Mouse (Mus musculus): ENCODE results near the gene Zc3h10.

DNA sequence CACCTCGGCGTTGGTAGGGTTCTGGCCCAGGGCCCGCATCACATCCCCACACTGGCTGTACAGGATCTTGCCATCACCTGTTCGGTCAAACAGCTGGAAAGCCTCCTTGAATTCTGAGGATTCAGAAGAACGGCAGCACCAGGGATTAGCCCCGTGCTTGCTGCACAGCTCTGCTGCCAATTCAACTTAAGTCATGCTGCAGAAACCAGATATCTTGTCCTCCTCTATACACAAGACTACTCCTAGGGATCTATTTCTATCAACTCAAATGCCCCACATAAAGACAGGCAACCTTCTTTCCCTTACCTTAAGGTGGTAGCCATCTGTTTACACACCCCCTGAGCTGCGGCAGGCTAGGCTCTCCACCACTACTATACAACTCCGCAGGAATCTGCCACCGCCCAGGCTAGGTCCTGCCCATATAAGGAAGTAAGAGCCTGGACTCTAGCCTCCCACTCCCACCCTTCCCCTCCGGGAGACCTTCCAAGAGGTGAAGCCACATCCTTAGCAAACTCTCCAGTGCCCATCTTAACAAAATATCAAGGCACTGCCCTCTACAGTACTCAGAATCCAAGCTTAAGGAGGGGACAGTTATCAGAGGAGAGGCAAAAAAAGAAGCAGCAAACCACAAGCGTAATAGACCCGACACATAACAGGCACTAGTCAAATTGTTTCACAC, 54.8 kb downstream of the Zc3h10 start:
- TF ChIP-seq POLR2A (IDR thresholded peaks at IDR 0.05; ENCODE audit: low read depth, low read length): no peak
- TF ChIP-seq CTCF (IDR thresholded peaks at IDR 0.05; ENCODE audit: extremely low read depth, insufficient read depth, insufficient read length, insufficient replicate concordance): no peak
